Mouse (Mus musculus): Measurements from ENCODE around the gene Filip1l.

DNA sequence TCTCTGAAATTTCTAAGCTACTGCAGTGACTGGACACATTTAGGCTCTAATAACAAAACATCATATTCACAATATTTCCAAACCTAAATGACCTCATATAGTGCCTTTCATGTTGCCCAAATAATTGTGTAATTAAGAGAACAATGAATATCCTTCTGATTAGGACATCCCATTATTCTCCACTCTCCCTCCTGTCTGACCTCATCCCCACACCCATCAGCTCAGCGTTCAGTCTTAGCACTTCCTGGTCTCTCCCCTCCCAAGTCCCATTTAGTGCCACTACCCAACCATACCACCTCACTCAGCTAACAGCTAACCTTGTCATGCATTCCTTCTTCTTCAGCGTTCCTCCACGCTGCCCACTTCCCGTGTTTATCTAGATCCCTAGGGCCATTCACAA lies 130.0 kb downstream of the Filip1l start:
- TF ChIP-seq CTCF (IDR thresholded peaks at IDR 0.05; ENCODE audit: low read depth, low read length) (no peak), POLR2A (IDR thresholded peaks at IDR 0.05; ENCODE audit: borderline replicate concordance, low read depth, low read length) (no peak)
